Mouse (Mus musculus) neural tube, embryonic 13.5 days (tissue): Measurements from ENCODE around the gene Rasgrp4. TPM values are rescaled to one million over a fixed set of nuclear protein-coding genes. Genes with fewer than 3 reads are reported as not detected.

Source experiments
- polyA plus RNA-seq: library from polyadenylated mRNA; unstranded; fragments of >200 nt; fragmentation: Nextera tagmentation; extraction: Ambion mirVana; gene quantifications from 2 replicates; pipeline ENCODE4 v1.2.1, GENCODE M21; 2015

The Rasgrp4 gene
- polyA plus RNA-seq, 1 experiment from 2014 or later: 0.68 TPM

Other genes starting within 250 kb of the Rasgrp4 start
- 142 and 147 TPM in 2 replicates for gene Actn4, start 172.5 kb upstream of the Rasgrp4 start, polyA plus RNA-seq
- gene Eif3k, start 153.0 kb upstream of the Rasgrp4 start, polyA plus RNA-seq: 352 and 359 TPM in 2 replicates
- 4.1 and 5.3 TPM in 2 replicates for gene Map4k1, start 152.8 kb upstream of the Rasgrp4 start, polyA plus RNA-seq
- gene Ryr1, start 9.7 kb upstream of the Rasgrp4 start, polyA plus RNA-seq: 5.4 and 6.3 TPM in 2 replicates
- 29.4 and 39.3 TPM in 2 replicates for gene Fam98c, start 21.4 kb downstream of the Rasgrp4 start, polyA plus RNA-seq
- gene Ggn, start 35.4 kb downstream of the Rasgrp4 start, polyA plus RNA-seq: 0.67 and 0.73 TPM in 2 replicates
- gene Spred3, start 35.6 kb downstream of the Rasgrp4 start, polyA plus RNA-seq: 9.4 and 9.7 TPM in 2 replicates
- gene Psmd8, start 45.9 kb downstream of the Rasgrp4 start, polyA plus RNA-seq: 310 and 326 TPM in 2 replicates
- 1.4 and 1.9 TPM in 2 replicates for gene Catsperg1, start 79.2 kb downstream of the Rasgrp4 start, polyA plus RNA-seq
- gene Kcnk6, start 97.7 kb downstream of the Rasgrp4 start, polyA plus RNA-seq: 0.43 and 0.68 TPM in 2 replicates
- gene Yif1b, start 103.5 kb downstream of the Rasgrp4 start, polyA plus RNA-seq: 75.6 and 90.6 TPM in 2 replicates
- 1.3 and 1.7 TPM in 2 replicates for gene 2200002D01Rik, start 113.6 kb downstream of the Rasgrp4 start, polyA plus RNA-seq
- 28.8 and 31.3 TPM in 2 replicates for gene Spint2, start 147.1 kb downstream of the Rasgrp4 start, polyA plus RNA-seq
- 24.8 and 28.4 TPM in 2 replicates for gene Ppp1r14a, start 154.5 kb downstream of the Rasgrp4 start, polyA plus RNA-seq
- 175 and 176 TPM in 2 replicates for gene Dpf1, start 169.1 kb downstream of the Rasgrp4 start, polyA plus RNA-seq